Mouse (Mus musculus) midbrain, postnatal 0 days (tissue): ENCODE measurements around the gene Faiml. TPM values are rescaled to one million over a fixed set of nuclear protein-coding genes. Genes with fewer than 3 reads are reported as not detected.

Source experiments
- ATAC-seq: fragments of 200-750 bp; cut with Nextera tagmentation; 2 replicates; pipeline ENCODE4 v1.8.0; 2017; ENCODE audit warnings: moderate number of reproducible peaks, mild to moderate bottlenecking, moderate TSS enrichment, moderate library complexity; ENCODE audit not compliant: low FRiP score
- DNase-seq: peaks from one replicate; pipeline ENCODE4 v3.0.0-alpha.2; 2015; ENCODE audit warnings: low spot score
- H3K27ac ChIP-seq: fragments of 300-500 bp; sonication (generic); 2 replicates; pipeline ENCODE4 v1.5.1; 2014; ENCODE audit warnings: low read depth, mild to moderate bottlenecking, low read length, mixed read lengths
- H3K27me3 ChIP-seq: fragments of 300-500 bp; sonication (generic); 2 replicates; pipeline ENCODE4 v1.6.1; 2014; ENCODE audit warnings: low read length, control low read depth, mixed read lengths; ENCODE audit not compliant: insufficient read depth
- H3K36me3 ChIP-seq: fragments of 300-500 bp; sonication (generic); 2 replicates; pipeline ENCODE4 v1.6.1; 2014; ENCODE audit warnings: low read length, control low read depth, mixed read lengths; ENCODE audit not compliant: insufficient read depth
- H3K4me1 ChIP-seq: fragments of 300-500 bp; sonication (generic); 2 replicates; pipeline ENCODE4 v1.6.1; 2014; ENCODE audit warnings: mild to moderate bottlenecking, control low read depth, antibody characterized with exemption, low read length, mixed read lengths; ENCODE audit not compliant: insufficient read depth
- H3K4me2 ChIP-seq: fragments of 300-500 bp; sonication (generic); 2 replicates; pipeline ENCODE4 v1.6.1; 2014; ENCODE audit warnings: low read depth, mild to moderate bottlenecking, low read length, mixed read lengths; ENCODE audit not compliant: poor library complexity, severe bottlenecking
- H3K4me3 ChIP-seq: fragments of 300-500 bp; sonication (generic); 2 replicates; pipeline ENCODE4 v1.5.1; 2014; ENCODE audit warnings: low read depth, mild to moderate bottlenecking, low read length, moderate library complexity
- H3K9ac ChIP-seq: fragments of 300-500 bp; sonication (generic); replicated peaks from 2 replicates; pipeline ENCODE4 v1.6.1; 2014; ENCODE audit warnings: mild to moderate bottlenecking, low read length, moderate library complexity, mixed read lengths; ENCODE audit not compliant: poor library complexity, severe bottlenecking
- H3K9me3 ChIP-seq: fragments of 300-500 bp; sonication (generic); 2 replicates; pipeline ENCODE4 v1.6.1; 2016; ENCODE audit warnings: low read length, control low read depth
- CTCF ChIP-seq: IDR thresholded peaks from 2 replicates; pipeline ENCODE4 v1.5.1; 2016; ENCODE audit warnings: antibody characterized with exemption, mild to moderate bottlenecking
- WGBS: fragments of 180-500 bp; shearing (Covaris S2); extraction: QIAGEN DNeasy Blood & Tissue Kit; methylation state at CpG from one replicate; pipeline ENCODE4 v1.1.7; 2014; 5-methylcytosine and 5-hydroxymethylcytosine counted together
- polyA plus RNA-seq: library from polyadenylated mRNA; unstranded; fragments of >200 nt; fragmentation: Nextera tagmentation; extraction: Ambion mirVana; gene quantifications from 2 replicates; pipeline ENCODE4 v1.2.1, GENCODE M21; 2015
- total RNA-seq: library from RNA; depleted of rRNA; stranded (reverse); fragments of >200 nt; gene quantifications from 2 replicates; pipeline ENCODE4 v1.2.3, GENCODE M21; 2014

Faiml gene
- total and polyA plus RNA-seq, 2 experiments from 2014 or later: not detected

GRCm38 (mm10) chr9:99248304-99248703, 11.3 kb upstream of the Faiml start:
- Histone ChIP-seq H3K9me3 (no peaks in the 10 kb centered on the region), H3K36me3 (no peaks in the 10 kb centered on the region), H3K4me1 (no peaks in the 10 kb centered on the region), H3K27ac (no peak overlapping the region), H3K9ac (no peak overlapping the region), H3K4me2 (no peak overlapping the region), H3K4me3 (no peak overlapping the region), H3K27me3 (no peaks in the 10 kb centered on the region)
- no peak for ATAC-seq
- WGBS: 63% methylated on average over 8 of the region's 8 CpGs
- DNase-seq: no peak
- no peak for TF ChIP-seq CTCF

GRCm38 (mm10) chr9:99243895-99244293, 6.9 kb upstream of the Faiml start:
- Histone ChIP-seq H3K9me3 (no peaks in the 10 kb centered on the region), H3K4me2 (peak overlapping the region; percentile 64), H3K4me1 (no peaks in the 10 kb centered on the region), H3K9ac (peak overlapping the region; percentile 84), H3K4me3 (peak overlapping the region; percentile 86), H3K27ac (peak overlapping the region; percentile 86), H3K27me3 (no peaks in the 10 kb centered on the region), H3K36me3 (no peaks in the 10 kb centered on the region)
- DNase-seq (no peak), ATAC-seq (no peak)
- no peak for TF ChIP-seq CTCF
- WGBS: 2% methylated on average over 10 of the region's 10 CpGs

DNA sequence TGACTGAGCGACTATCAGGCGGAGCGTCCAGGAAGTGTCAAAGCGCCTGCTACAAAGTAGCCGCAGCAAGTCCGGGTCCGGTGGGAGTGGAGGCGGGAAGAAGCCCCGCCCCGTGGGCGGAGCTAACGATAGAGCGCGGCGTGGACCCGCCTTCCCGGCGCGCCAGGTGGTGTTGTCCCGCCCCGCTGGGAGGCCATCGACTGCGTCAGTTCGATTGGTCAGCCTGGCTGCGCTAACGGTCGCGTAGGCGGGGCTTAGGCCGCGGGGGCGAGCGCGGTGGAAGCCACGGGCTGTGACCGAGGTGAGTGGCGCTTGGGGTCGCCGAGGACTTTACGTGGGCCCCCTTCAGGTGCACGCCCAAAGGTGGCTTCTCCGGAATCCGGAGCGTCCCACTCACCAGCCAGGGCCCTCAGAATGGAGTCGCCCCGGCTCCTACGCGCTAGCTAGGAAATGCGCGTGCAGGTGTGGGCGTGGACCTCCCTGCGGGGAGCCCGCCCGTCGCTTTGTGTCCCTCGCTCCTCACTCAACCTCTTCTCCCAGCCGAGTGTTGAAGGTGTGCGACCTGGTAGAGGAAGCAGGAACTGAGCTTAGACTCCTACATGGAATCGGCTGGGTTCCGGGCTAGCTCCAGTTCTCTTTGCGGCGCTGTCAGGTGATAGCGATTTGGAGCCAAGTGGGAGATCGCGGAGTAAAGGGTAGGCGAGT, 6.3 kb upstream of the Faiml start, which contains the start of gene Cep70:
TSS of gene Cep70 (plus strand) at position 178 of the 705 bp plus-strand sequence.
- no peak; the same call in 1 of the 2 replicates for TF ChIP-seq CTCF
- H3K4me1 ChIP-seq: no peaks in the 10 kb centered on the region

GRCm38 (mm10) chr9:99242533-99243189, 5.6 kb upstream of the Faiml start:
- WGBS: 8% methylated on average over 17 of the region's 17 CpGs
- Histone ChIP-seq H3K27me3 (no peaks in the 10 kb centered on the region), H3K9me3 (no peaks in the 10 kb centered on the region), H3K27ac (no peak overlapping the region), H3K4me2 (peak overlapping the region; percentile 64), H3K4me1 (no peaks in the 10 kb centered on the region), H3K4me3 (peak overlapping the region; percentile 86), H3K36me3 (no peaks in the 10 kb centered on the region), H3K9ac (peak overlapping the region; percentile 84; the same call in 1 of the 2 replicates)
- peak; percentile 30; the same call in 1 of the 2 replicates for TF ChIP-seq CTCF
- DNase-seq: no peak
- peak; percentile 64 for ATAC-seq

More for the DNA sequence above, 6.3 kb upstream of the Faiml start, which contains the start of gene Cep70:
- Histone ChIP-seq H3K9me3 (no peaks in the 10 kb centered on the region), H3K27ac (peak within 1 kb of the TSS; percentile 86), H3K4me3 (peak within 1 kb of the TSS; percentile 86), H3K27me3 (no peaks in the 10 kb centered on the region), H3K9ac (peak within 1 kb of the TSS; percentile 84), H3K36me3 (no peaks in the 10 kb centered on the region), H3K4me2 (peak within 1 kb of the TSS; percentile 64)
- peak; percentile 97 for DNase-seq
- WGBS: under 1% methylated on average over 59 of the region's 66 CpGs
- peak; percentile 97 for ATAC-seq

GRCm38 (mm10) chr9:99242035-99242434, 5.0 kb upstream of the Faiml start:
- peak; percentile 85 for DNase-seq
- Histone ChIP-seq H3K27me3 (no peaks in the 10 kb centered on the region), H3K4me2 (0 out of 2 replicates have a peak overlapping the region, but pooled peaks have one; percentile 64), H3K27ac (no peak overlapping the region), H3K4me3 (no peak overlapping the region), H3K36me3 (no peaks in the 10 kb centered on the region), H3K4me1 (no peaks in the 10 kb centered on the region), H3K9ac (no peak overlapping the region), H3K9me3 (no peaks in the 10 kb centered on the region)
- WGBS: 6% methylated on average over 7 of the region's 7 CpGs
- ATAC-seq: no peak
- peak; percentile 98 for TF ChIP-seq CTCF

- 78% methylated on average over 5 of the region's 5 CpGs for WGBS
- H3K36me3 ChIP-seq: no peaks in the 10 kb centered on the region
- DNase-seq (no peak), ATAC-seq (no peak)
- no peaks in the 10 kb centered on the region for H3K27me3 ChIP-seq
- TF ChIP-seq CTCF: no peak
- H3K4me3 ChIP-seq: no peak overlapping the region
- no peak overlapping the region for H3K9ac ChIP-seq
- H3K27ac ChIP-seq: no peak overlapping the region
- no peaks in the 10 kb centered on the region for H3K9me3 ChIP-seq
- no peak overlapping the region for H3K4me2 ChIP-seq
- no peaks in the 10 kb centered on the region for H3K4me1 ChIP-seq
Measured at GRCm38 (mm10) chr9:99240571-99240970, 3.5 kb upstream of the Faiml start.
